Mouse (Mus musculus): ENCODE data around the gene Bcas2. TPM values are rescaled to one million over a fixed set of nuclear protein-coding genes. Genes with fewer than 3 reads are reported as not detected.
"Not testable (repeated sequence)": the region's sequence is repeated elsewhere in the genome, so short reads cannot be mapped to it uniquely, and the experiment has no call there.

The Bcas2 gene
- polyA plus RNA-seq, 1 experiment from 2014 or later, result 109 TPM

- ATAC-seq (ENCODE audit: low FRiP score, low TSS enrichment), result 0 out of 2 replicates have a peak, but pooled peaks have one; percentile 47
- Histone ChIP-seq H3K36me3 (ENCODE audit: control insufficient read depth, insufficient read depth, low read length) (no peaks in the 10 kb centered on the region), H3K4me1 (replicated peaks; ENCODE audit: control insufficient read depth, insufficient read depth) (no peaks in the 10 kb centered on the region), H3K4me3 (ENCODE audit: low read depth, low read length) (no peak overlapping the region), H3K27ac (replicated peaks) (peak overlapping the region; percentile 45), H3K9ac (ENCODE audit: low read length) (no peak overlapping the region), H3K4me2 (replicated peaks; ENCODE audit: low read depth) (no peak overlapping the region), H3K27me3 (ENCODE audit: control insufficient read depth, insufficient read depth, low read length) (no peaks in the 10 kb centered on the region), H3K9me3 (ENCODE audit: control insufficient read depth, low read length) (no peaks in the 10 kb centered on the region)
- TF ChIP-seq CTCF (IDR thresholded peaks at IDR 0.05; ENCODE audit: low read depth) (no peak), EP300 (optimal IDR thresholded peaks at IDR 0.05) (no peak)
- no peak for DNase-seq (ENCODE audit: low spot score)
- 61% methylated on average over 8 of the region's 8 CpGs for WGBS
Measured at GRCm38 (mm10) chr3:103129367-103130159, 41.9 kb upstream of the Bcas2 start.

GRCm38 (mm10) chr3:103130236-103130751 is 41.2 kb upstream of the Bcas2 start:
- TF ChIP-seq EP300 (optimal IDR thresholded peaks at IDR 0.05) (no peak), CTCF (IDR thresholded peaks at IDR 0.05; ENCODE audit: low read depth) (no peak)
- no peak overlapping the region for H3K9ac ChIP-seq (ENCODE audit: low read length)

GRCm38 (mm10) chr3:103133098-103133497 is 38.4 kb upstream of the Bcas2 start:
- no peak overlapping the region for H3K4me3 ChIP-seq (ENCODE audit: low read depth, low read length)
- DNase-seq (ENCODE audit: low spot score) (no peak), ATAC-seq (ENCODE audit: low FRiP score, low TSS enrichment) (no peak)
- H3K36me3 ChIP-seq (ENCODE audit: control insufficient read depth, insufficient read depth, low read length), result no peaks in the 10 kb centered on the region; the same call in 1 of the 2 replicates
- H3K27me3 ChIP-seq (ENCODE audit: control insufficient read depth, insufficient read depth, low read length), result no peaks in the 10 kb centered on the region
- TF ChIP-seq EP300 (optimal IDR thresholded peaks at IDR 0.05), result no peak
- no peak overlapping the region for H3K9ac ChIP-seq (ENCODE audit: low read length)
- H3K4me1 ChIP-seq (replicated peaks; ENCODE audit: control insufficient read depth, insufficient read depth), result no peaks in the 10 kb centered on the region
- no peaks in the 10 kb centered on the region for H3K9me3 ChIP-seq (ENCODE audit: control insufficient read depth, low read length)
- no peak overlapping the region for H3K27ac ChIP-seq (replicated peaks)
- 91% methylated on average over 10 of the region's 10 CpGs for WGBS
- no peak overlapping the region for H3K4me2 ChIP-seq (replicated peaks; ENCODE audit: low read depth)

More at GRCm38 (mm10) chr3:103130236-103130751, 41.2 kb upstream of the Bcas2 start:
- ATAC-seq (ENCODE audit: low FRiP score, low TSS enrichment), result peak; percentile 80
- no peaks in the 10 kb centered on the region for H3K4me1 ChIP-seq (replicated peaks; ENCODE audit: control insufficient read depth, insufficient read depth)
- peak overlapping the region; percentile 69; the same call in 1 of the 2 replicates for H3K27ac ChIP-seq (replicated peaks)
- WGBS, result 22% methylated on average over 6 of the region's 6 CpGs
- no peaks in the 10 kb centered on the region for H3K36me3 ChIP-seq (ENCODE audit: control insufficient read depth, insufficient read depth, low read length)
- no peaks in the 10 kb centered on the region for H3K9me3 ChIP-seq (ENCODE audit: control insufficient read depth, low read length)
- no peak for DNase-seq (ENCODE audit: low spot score)
- no peaks in the 10 kb centered on the region for H3K27me3 ChIP-seq (ENCODE audit: control insufficient read depth, insufficient read depth, low read length)
- H3K4me3 ChIP-seq (ENCODE audit: low read depth, low read length), result no peak overlapping the region
- H3K4me2 ChIP-seq (replicated peaks; ENCODE audit: low read depth), result peak overlapping the region; percentile 20; the same call in 1 of the 2 replicates

- no peaks in the 10 kb centered on the region; the same call in 1 of the 2 replicates for H3K36me3 ChIP-seq (ENCODE audit: control insufficient read depth, insufficient read depth, low read length)
- DNase-seq (ENCODE audit: low spot score) (no peak), ATAC-seq (ENCODE audit: low FRiP score, low TSS enrichment) (no peak)
- no peaks in the 10 kb centered on the region for H3K27me3 ChIP-seq (ENCODE audit: control insufficient read depth, insufficient read depth, low read length)
- H3K9me3 ChIP-seq (ENCODE audit: control insufficient read depth, low read length), result no peaks in the 10 kb centered on the region
- no peak overlapping the region for H3K4me2 ChIP-seq (replicated peaks; ENCODE audit: low read depth)
- H3K4me3 ChIP-seq (ENCODE audit: low read depth, low read length), result no peak overlapping the region
- no peaks in the 10 kb centered on the region for H3K4me1 ChIP-seq (replicated peaks; ENCODE audit: control insufficient read depth, insufficient read depth)
- TF ChIP-seq EP300 (optimal IDR thresholded peaks at IDR 0.05), result no peak
- no peak for TF ChIP-seq CTCF (IDR thresholded peaks at IDR 0.05; ENCODE audit: low read depth)
- WGBS, result 76% methylated on average over 4 of the region's 4 CpGs
- no peak overlapping the region for H3K27ac ChIP-seq (replicated peaks)
- no peak overlapping the region for H3K9ac ChIP-seq (ENCODE audit: low read length)
Measured at GRCm38 (mm10) chr3:103136414-103137077, 34.9 kb upstream of the Bcas2 start.

GRCm38 (mm10) chr3:103139047-103139446 is 32.4 kb upstream of the Bcas2 start:
- no peak overlapping the region for H3K9ac ChIP-seq (ENCODE audit: low read length)
- DNase-seq (ENCODE audit: low spot score), result no peak
- WGBS, result 47% methylated on average over 8 of the region's 8 CpGs

GRCm38 (mm10) chr3:103140095-103140838 is 31.2 kb upstream of the Bcas2 start:
- H3K9ac ChIP-seq (ENCODE audit: low read length); DNase-seq (ENCODE audit: low spot score); H3K9me3 ChIP-seq (ENCODE audit: control insufficient read depth, low read length); H3K27me3 ChIP-seq (ENCODE audit: control insufficient read depth, insufficient read depth, low read length); H3K36me3 ChIP-seq (ENCODE audit: control insufficient read depth, insufficient read depth, low read length); H3K4me3 ChIP-seq (ENCODE audit: low read depth, low read length); ATAC-seq (ENCODE audit: low FRiP score, low TSS enrichment); H3K4me1 ChIP-seq (replicated peaks; ENCODE audit: control insufficient read depth, insufficient read depth): not testable (repeated sequence)
- 46% methylated on average over 11 of the region's 11 CpGs for WGBS
- Histone ChIP-seq H3K27ac (replicated peaks) (peak overlapping the region; percentile 59), H3K4me2 (replicated peaks; ENCODE audit: low read depth) (peak overlapping the region; percentile 4; the same call in 1 of the 2 replicates)

More at GRCm38 (mm10) chr3:103139047-103139446, 32.4 kb upstream of the Bcas2 start:
- no peak for TF ChIP-seq CTCF (IDR thresholded peaks at IDR 0.05; ENCODE audit: low read depth)
- TF ChIP-seq EP300 (optimal IDR thresholded peaks at IDR 0.05), result no peak
- H3K4me1 ChIP-seq (replicated peaks; ENCODE audit: control insufficient read depth, insufficient read depth), result no peaks in the 10 kb centered on the region
- no peaks in the 10 kb centered on the region for H3K9me3 ChIP-seq (ENCODE audit: control insufficient read depth, low read length)
- no peaks in the 10 kb centered on the region for H3K27me3 ChIP-seq (ENCODE audit: control insufficient read depth, insufficient read depth, low read length)
- H3K36me3 ChIP-seq (ENCODE audit: control insufficient read depth, insufficient read depth, low read length), result no peaks in the 10 kb centered on the region; the same call in 1 of the 2 replicates
- no peak overlapping the region for H3K4me3 ChIP-seq (ENCODE audit: low read depth, low read length)
- H3K27ac ChIP-seq (replicated peaks), result peak overlapping the region; percentile 59
- no peak; the same call in 1 of the 2 replicates for ATAC-seq (ENCODE audit: low FRiP score, low TSS enrichment)
- peak overlapping the region; percentile 26; the same call in 1 of the 2 replicates for H3K4me2 ChIP-seq (replicated peaks; ENCODE audit: low read depth)
